Mouse (Mus musculus) adrenal gland, adult 18-20 months (tissue): ENCODE data around the gene Cldn34b4. TPM values are rescaled to one million over a fixed set of nuclear protein-coding genes. Genes with fewer than 3 reads are reported as not detected.

Source experiments
- DNase-seq, 2 experiments: peaks; one replicate each; pipeline ENCODE4 v3.0.0; 2021 to 2022; ENCODE audit warnings: low spot score in 2 of 2
- long read RNA-seq, 2 experiments: library from polyadenylated mRNA; stranded (forward); transcript quantifications; one replicate each; pipeline ENCODE4 v2.0.0; 2021
- total RNA-seq, 2 experiments: library from RNA; stranded (reverse); gene quantifications; 1 replicate in 1 of 2; 2 replicates in 1 of 2; pipeline ENCODE4 v1.2.3; 2021

The Cldn34b4 gene
- total RNA-seq = not detected
- long read RNA-seq, experiment 1 = 0 reads
- long read RNA-seq, experiment 2 = 0 reads

DNA sequence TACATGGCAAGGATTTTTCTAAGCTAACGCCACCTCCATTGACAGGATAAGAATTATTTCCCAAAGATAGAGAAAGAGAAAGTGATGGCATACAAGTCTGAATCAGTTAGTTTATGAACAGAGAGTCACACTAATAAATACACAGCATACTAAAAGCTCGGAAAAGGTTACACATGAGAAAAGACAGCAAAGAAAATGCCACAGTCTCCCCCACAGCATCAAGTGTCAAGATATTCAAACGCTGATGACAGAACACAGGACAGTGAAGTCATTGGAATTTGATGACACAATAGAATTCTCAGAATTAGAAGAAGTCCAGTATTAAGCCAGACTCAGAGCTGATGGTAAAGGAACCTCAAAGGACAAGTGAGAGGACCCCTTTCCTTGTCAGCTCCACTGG is at the start of gene Cldn34b4:
Gene Cldn34b4 (plus strand): TSS at position 301 of the 400 bp plus-strand sequence.
- no peak for DNase-seq

Other genes with a start within 250 kb of the Cldn34b4 start
- not detected for gene Cldn34b3, start 129.0 kb upstream of the Cldn34b4 start, total RNA-seq
- not detected for gene Cldn34d, start 209.6 kb downstream of the Cldn34b4 start, total RNA-seq